Mouse (Mus musculus): Measurements from ENCODE around the gene Vps35l. TPM values are rescaled to one million over a fixed set of nuclear protein-coding genes. Genes with fewer than 3 reads are reported as not detected.

The Vps35l gene
- polyA plus RNA-seq, 1 experiment from 2014 or later = 56.5 TPM

DNA sequence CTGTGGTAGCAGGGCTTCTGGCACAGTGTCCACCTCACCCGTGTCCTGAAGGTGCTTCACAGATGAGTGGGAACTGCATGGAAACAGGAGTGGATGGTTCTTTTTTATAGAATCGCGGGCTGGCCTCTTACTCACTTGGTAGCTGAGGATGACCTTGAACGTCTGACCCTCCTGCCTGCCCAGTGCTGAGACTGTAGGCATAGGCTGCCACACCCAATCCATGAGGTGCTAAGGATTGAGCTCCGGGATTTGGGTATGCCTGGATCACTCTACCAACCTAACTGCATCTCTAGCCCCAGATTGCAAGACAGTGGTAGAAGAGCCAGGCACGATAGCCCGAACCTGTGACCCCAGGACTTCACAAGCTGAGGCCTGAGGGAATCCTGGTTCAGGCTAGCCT lies 77.7 kb downstream of the Vps35l start:
- DNase-seq (ENCODE audit: low spot score) = no peak

- no peak for DNase-seq (ENCODE audit: low spot score)
Measured at GRCm38 (mm10) chr7:118819666-118820065, 79.6 kb downstream of the Vps35l start.

- DNase-seq (ENCODE audit: low spot score) = no peak
Measured at GRCm38 (mm10) chr7:118821356-118821755, 81.3 kb downstream of the Vps35l start.

DNA sequence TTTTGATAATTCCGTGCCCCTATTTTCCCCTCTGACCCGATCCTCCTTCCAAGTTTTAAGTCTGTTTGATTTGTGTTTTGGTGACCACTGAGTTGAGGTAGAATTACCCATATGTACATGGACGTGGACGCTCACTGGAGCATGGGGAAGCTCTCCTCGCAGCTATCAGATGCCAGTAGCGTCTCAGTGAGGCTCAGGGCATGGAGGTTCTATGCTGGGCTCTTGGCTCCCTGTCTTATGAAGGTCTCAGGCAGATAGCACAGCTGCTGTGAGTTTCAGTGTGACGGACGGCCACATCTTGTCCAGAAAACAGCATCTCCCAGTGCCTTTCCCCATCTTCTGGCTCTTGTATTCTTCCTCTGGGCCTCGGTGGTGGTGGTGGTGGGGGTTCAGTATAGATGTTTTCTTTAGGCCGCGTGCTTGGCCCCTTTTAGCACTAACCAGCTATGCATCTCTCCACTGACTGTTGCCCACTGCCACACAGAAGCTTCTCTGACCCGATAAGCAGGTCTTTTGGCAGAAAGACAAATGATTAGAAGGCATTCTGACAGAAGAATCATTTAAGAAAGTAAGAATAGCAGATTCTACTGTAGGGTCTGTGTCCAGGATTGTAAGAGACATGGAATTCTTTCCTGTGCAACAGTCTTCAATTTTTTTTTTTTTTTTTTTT lies 82.0 kb downstream of the Vps35l start:
- DNase-seq (ENCODE audit: low spot score) = no peak

GRCm38 (mm10) chr7:118824451-118824850 lies 84.4 kb downstream of the Vps35l start:
- no peak for DNase-seq (ENCODE audit: low spot score)

GRCm38 (mm10) chr7:118827975-118828416 lies 88.0 kb downstream of the Vps35l start:
- no peak for DNase-seq (ENCODE audit: low spot score)

GRCm38 (mm10) chr7:118837901-118838300 lies 97.9 kb downstream of the Vps35l start:
- no peak for DNase-seq (ENCODE audit: low spot score)

DNA sequence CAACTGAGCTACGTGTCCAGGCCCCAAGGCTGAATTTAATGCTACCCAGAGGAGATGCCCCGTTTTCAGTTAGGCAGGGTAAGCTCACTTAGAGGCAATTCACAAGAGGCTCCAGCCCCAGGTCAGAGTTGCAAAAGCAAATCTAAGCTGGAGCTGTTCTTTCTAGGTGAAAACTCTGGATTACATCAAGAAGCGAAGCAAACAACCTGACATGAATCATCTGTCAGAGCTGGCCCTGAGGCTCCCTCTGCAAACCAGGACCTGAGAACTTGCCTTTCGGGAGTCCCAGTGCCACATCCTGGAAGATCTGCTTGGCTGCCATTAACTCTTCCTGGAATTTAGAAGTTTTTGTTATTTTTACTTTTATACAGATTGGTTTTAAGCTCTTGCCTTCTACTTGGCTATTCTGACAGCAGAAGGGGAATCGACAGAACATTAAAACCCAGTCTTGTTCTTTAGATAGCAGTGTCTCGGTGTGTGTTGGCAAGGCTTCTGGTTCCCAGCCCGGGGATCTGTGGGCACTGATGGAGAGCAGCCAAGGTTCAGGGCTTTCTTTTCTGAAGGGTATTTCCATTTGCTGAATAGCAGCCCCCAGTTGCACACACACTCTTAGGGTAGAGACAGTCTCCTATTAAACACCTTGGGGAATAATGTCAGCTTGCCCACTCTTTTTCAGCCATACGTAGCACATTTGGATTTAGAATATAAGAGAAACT lies 101.2 kb downstream of the Vps35l start:
- no peak for DNase-seq (ENCODE audit: low spot score)

DNA sequence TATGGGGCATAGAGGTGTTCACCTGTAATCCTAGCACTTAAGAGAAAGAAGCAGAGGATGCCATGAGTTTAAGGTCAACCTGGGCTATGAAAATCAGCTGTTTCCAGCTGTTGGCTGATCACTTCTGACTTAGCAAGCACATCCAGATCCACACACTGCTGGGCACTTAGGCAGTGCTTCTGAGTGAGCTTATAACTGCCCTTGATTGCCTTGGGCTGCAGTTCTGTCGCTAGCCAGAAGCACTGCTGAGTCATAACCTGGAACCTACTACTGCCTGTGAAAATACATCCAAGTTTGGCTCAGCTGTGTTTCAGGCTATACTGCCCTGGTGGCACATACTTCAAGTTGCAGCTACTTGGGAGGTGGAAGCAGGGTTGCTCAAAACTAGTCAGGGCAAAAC lies 101.8 kb downstream of the Vps35l start:
- no peak for DNase-seq (ENCODE audit: low spot score)

DNA sequence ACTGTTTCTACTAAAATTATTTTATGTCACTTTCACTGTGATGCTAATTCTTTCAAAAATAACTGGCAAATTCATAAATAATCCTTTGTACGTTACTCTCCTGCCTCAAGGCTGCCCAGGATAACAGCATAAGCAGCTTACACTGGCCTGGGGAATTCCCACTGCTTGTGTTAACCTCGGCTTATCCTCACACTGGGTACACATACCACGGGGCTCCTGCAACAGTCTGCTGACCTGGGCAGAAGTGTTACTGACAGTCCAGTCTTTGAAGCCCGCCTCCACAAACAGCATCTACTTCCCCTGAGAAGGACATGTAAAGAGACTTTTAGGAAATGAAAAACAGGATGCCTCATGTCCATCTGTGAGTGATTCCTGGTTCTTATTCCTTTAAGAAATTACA lies 102.9 kb downstream of the Vps35l start:
- DNase-seq (ENCODE audit: low spot score) = no peak

DNA sequence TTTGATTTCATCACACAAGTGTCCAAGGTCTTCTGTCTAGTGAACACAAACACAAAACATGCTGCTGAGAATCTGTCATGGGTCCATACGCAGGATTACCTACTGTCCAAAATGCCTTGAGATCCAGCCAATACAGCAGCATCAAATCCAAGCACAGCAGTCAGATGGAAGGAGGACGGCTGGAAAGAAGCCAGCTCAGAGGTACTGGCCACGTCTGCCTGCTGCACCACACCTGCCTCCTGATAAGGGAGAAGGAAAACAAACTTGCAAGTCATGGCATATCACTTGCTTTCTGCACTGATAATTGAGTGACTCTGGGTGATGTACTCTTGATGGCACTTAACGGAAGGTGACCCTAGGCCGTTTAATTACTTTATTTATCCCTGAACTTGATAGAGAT lies 105.1 kb downstream of the Vps35l start:
- no peak for DNase-seq (ENCODE audit: low spot score)

- DNase-seq (ENCODE audit: low spot score) = no peak
Measured at GRCm38 (mm10) chr7:118846329-118846728, 106.3 kb downstream of the Vps35l start.

- no peak for DNase-seq (ENCODE audit: low spot score)
Measured at GRCm38 (mm10) chr7:118848796-118849195, 108.8 kb downstream of the Vps35l start.

GRCm38 (mm10) chr7:118849543-118850250 lies 109.7 kb downstream of the Vps35l start:
- no peak for DNase-seq (ENCODE audit: low spot score)

- DNase-seq (ENCODE audit: low spot score) = no peak
Measured at GRCm38 (mm10) chr7:118850676-118851290, 110.8 kb downstream of the Vps35l start.

DNA sequence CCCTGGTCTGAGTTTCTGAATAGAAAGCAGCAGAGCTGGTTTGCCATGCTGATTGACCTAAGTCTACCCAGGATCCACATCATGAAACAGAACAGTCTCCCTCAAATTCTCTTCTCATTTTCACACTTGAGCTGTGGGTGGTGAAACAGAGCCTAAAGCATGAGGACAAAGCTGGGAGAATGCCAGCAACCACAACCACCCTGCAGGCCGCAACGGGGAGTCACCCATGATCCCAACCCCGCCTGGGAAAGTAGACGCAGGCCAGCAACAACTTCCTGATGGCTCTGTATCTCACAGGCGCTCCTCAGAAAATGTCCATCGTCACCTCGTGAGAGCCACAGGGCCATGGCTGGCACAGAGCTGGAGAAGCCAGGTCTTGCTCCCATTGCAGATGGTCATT lies 111.5 kb downstream of the Vps35l start:
- DNase-seq (ENCODE audit: low spot score) = no peak

DNA sequence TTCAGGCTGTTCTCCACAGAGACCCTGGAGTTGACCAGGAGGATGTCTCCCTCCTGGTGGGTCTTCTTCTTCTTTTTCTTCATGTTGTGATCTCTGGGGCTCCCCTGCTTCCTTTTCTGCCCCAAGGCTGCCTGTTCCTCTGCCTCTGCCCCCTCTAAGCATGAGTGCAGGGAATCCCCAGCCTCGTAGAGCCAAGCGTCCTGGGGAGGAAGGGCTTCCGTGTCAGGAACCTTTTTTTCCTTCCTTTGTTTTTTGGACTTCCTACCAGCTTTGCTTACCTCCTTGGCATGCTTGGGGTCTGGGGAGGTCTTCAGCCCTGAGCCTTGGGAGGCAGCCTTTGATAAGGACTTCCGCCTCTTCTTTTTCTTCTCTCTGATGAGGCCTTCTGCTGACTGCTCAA lies 112.6 kb downstream of the Vps35l start:
- DNase-seq (ENCODE audit: low spot score) = no peak

GRCm38 (mm10) chr7:118854606-118855005 lies 114.6 kb downstream of the Vps35l start:
- DNase-seq (ENCODE audit: low spot score) = no peak

DNA sequence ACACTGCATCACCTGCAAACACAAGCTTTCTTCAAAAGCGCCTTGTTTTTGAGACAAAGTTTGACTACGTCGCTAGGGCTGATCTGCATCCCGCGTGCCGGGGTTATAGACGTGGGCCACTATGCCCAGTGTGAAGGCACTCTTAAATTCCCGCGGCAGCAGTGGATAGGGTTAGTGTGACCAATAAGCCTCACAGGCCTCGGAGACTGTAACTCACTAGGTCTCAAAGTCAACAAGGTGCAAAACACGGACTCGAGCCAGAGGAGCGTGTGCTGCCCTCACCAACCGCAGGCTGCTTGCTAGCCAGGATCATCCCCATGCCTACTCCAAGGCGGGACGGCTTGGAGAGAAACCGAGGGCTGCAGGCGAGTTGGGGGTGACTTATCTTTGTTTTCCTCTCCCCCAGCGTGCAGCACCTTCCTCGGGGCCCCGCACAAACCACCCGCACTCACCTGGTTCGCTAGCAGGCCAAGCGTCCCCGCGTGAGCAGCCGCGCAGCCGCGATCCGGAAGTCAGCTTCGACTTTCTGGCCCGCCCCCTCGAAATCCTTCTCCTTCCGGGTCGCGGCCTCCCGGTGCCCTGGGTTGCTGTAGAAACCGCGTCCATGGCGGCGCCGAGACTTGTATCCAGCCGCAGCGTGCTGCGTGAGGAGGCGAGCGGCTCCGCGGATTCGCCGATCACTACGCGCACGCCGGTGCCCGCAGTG lies 115.3 kb downstream of the Vps35l start, which contains the start of gene Iqck:
Gene Iqck (plus strand): TSS at position 582 of the 706 bp plus-strand sequence.
- peak; percentile 90 for DNase-seq (ENCODE audit: low spot score)

DNA sequence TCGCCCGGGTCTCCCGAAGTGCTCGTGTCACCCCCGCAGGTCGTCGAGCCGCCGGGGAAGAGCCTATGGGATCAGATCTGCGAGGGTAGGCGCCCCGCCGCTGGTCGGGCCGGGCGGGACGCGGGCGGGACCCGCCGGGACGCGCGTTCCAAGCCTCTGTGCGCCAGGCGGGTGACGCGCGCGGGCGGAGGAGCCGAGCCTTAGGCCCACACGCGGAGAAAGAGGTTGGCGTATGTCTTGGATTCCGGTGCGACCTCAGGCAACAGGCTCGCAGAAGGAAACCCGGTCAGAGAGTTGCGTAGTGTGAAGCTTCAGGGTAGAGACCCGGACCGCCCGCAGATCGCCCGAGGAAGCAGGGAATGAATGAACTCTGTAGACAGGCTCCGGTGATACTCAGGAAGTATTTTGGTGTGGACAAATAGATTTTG lies 115.9 kb downstream of the Vps35l start, which contains the start of gene Knop1:
Gene Knop1 (minus strand): TSS at position 378 of the 428 bp plus-strand sequence.
- no peak for DNase-seq (ENCODE audit: low spot score)

GRCm38 (mm10) chr7:118858640-118859039 lies 118.6 kb downstream of the Vps35l start:
- no peak for DNase-seq (ENCODE audit: low spot score)
